Mouse (Mus musculus): ENCODE results near the gene Lgals3. TPM values are rescaled to one million over a fixed set of nuclear protein-coding genes. Genes with fewer than 3 reads are reported as not detected.

The Lgals3 gene
- polyA plus RNA-seq, 1 experiment from 2014 or later = 273 TPM

GRCm38 (mm10) chr14:47386125-47386524 lies 18.6 kb downstream of the Lgals3 start:
- ATAC-seq = peak; percentile 95
- TF ChIP-seq CTCF (IDR thresholded peaks at IDR 0.05; ENCODE audit: low read depth) = no peak
- H3K27me3 ChIP-seq (replicated peaks; ENCODE audit: control insufficient read depth, insufficient read depth, low read length) = no peaks in the 10 kb centered on the region
- peaks cover 34% of the 10 kb centered on the region for H3K36me3 ChIP-seq (ENCODE audit: control insufficient read depth, insufficient read depth)
- WGBS = 41% methylated on average over 11 of the region's 11 CpGs
- no peak overlapping the region for H3K4me3 ChIP-seq (ENCODE audit: low read depth, low read length)
- H3K4me1 ChIP-seq (replicated peaks; ENCODE audit: control insufficient read depth, insufficient read depth, low read length) = no peaks in the 10 kb centered on the region
- H3K4me2 ChIP-seq (replicated peaks; ENCODE audit: low read depth) = no peak overlapping the region; the same call in 1 of the 2 replicates
- H3K27ac ChIP-seq (ENCODE audit: low read depth, low read length) = peak overlapping the region; percentile 54; the same call in 1 of the 2 replicates
- H3K9me3 ChIP-seq (ENCODE audit: control insufficient read depth) = no peaks in the 10 kb centered on the region
- no peak overlapping the region for H3K9ac ChIP-seq (ENCODE audit: low read depth, low read length)

- Histone ChIP-seq H3K4me2 (replicated peaks; ENCODE audit: low read depth) (no peak overlapping the region), H3K27me3 (replicated peaks; ENCODE audit: control insufficient read depth, insufficient read depth, low read length) (no peaks in the 10 kb centered on the region), H3K9ac (ENCODE audit: low read depth, low read length) (no peak overlapping the region), H3K4me1 (replicated peaks; ENCODE audit: control insufficient read depth, insufficient read depth, low read length) (no peaks in the 10 kb centered on the region), H3K4me3 (ENCODE audit: low read depth, low read length) (no peak overlapping the region), H3K36me3 (ENCODE audit: control insufficient read depth, insufficient read depth) (peaks cover 57% of the 10 kb centered on the region), H3K27ac (ENCODE audit: low read depth, low read length) (no peak overlapping the region), H3K9me3 (ENCODE audit: control insufficient read depth) (no peaks in the 10 kb centered on the region)
- no peak for TF ChIP-seq CTCF (IDR thresholded peaks at IDR 0.05; ENCODE audit: low read depth)
- 93% methylated on average over 10 of the region's 10 CpGs for WGBS
- no peak for ATAC-seq
Measured at GRCm38 (mm10) chr14:47393354-47394094, 26.0 kb downstream of the Lgals3 start.

- WGBS = 97% methylated on average over 6 of the region's 6 CpGs
- no peaks in the 10 kb centered on the region for H3K9me3 ChIP-seq (ENCODE audit: control insufficient read depth)
Measured at GRCm38 (mm10) chr14:47395007-47395406, 27.5 kb downstream of the Lgals3 start.

GRCm38 (mm10) chr14:47395462-47396026 lies 28.0 kb downstream of the Lgals3 start:
- Histone ChIP-seq H3K9ac (ENCODE audit: low read depth, low read length) (no peak overlapping the region), H3K4me2 (replicated peaks; ENCODE audit: low read depth) (no peak overlapping the region), H3K4me3 (ENCODE audit: low read depth, low read length) (no peak overlapping the region), H3K4me1 (replicated peaks; ENCODE audit: control insufficient read depth, insufficient read depth, low read length) (no peaks in the 10 kb centered on the region), H3K27ac (ENCODE audit: low read depth, low read length) (no peak overlapping the region), H3K27me3 (replicated peaks; ENCODE audit: control insufficient read depth, insufficient read depth, low read length) (no peaks in the 10 kb centered on the region), H3K36me3 (ENCODE audit: control insufficient read depth, insufficient read depth) (peaks cover 61% of the 10 kb centered on the region), H3K9me3 (ENCODE audit: control insufficient read depth) (no peaks in the 10 kb centered on the region)
- 91% methylated on average over 15 of the region's 15 CpGs for WGBS
- ATAC-seq = no peak
- no peak for TF ChIP-seq CTCF (IDR thresholded peaks at IDR 0.05; ENCODE audit: low read depth)

More at GRCm38 (mm10) chr14:47395007-47395406, 27.5 kb downstream of the Lgals3 start:
- Histone ChIP-seq H3K4me3 (ENCODE audit: low read depth, low read length) (no peak overlapping the region), H3K4me2 (replicated peaks; ENCODE audit: low read depth) (no peak overlapping the region), H3K9ac (ENCODE audit: low read depth, low read length) (no peak overlapping the region), H3K27ac (ENCODE audit: low read depth, low read length) (no peak overlapping the region), H3K36me3 (ENCODE audit: control insufficient read depth, insufficient read depth) (peaks cover 61% of the 10 kb centered on the region), H3K27me3 (replicated peaks; ENCODE audit: control insufficient read depth, insufficient read depth, low read length) (no peaks in the 10 kb centered on the region), H3K4me1 (replicated peaks; ENCODE audit: control insufficient read depth, insufficient read depth, low read length) (no peaks in the 10 kb centered on the region)
- ATAC-seq = no peak
- TF ChIP-seq CTCF (IDR thresholded peaks at IDR 0.05; ENCODE audit: low read depth) = no peak

GRCm38 (mm10) chr14:47396165-47396652 lies 28.7 kb downstream of the Lgals3 start:
- Histone ChIP-seq H3K9ac (ENCODE audit: low read depth, low read length) (no peak overlapping the region), H3K36me3 (ENCODE audit: control insufficient read depth, insufficient read depth) (peaks cover 57% of the 10 kb centered on the region)
- peak; percentile 34; the same call in 1 of the 2 replicates for ATAC-seq

GRCm38 (mm10) chr14:47402735-47403134 lies 35.2 kb downstream of the Lgals3 start:
- 88% methylated on average over 8 of the region's 8 CpGs for WGBS
- Histone ChIP-seq H3K9ac (ENCODE audit: low read depth, low read length) (no peak overlapping the region), H3K9me3 (ENCODE audit: control insufficient read depth) (no peaks in the 10 kb centered on the region), H3K36me3 (ENCODE audit: control insufficient read depth, insufficient read depth) (peaks cover 44% of the 10 kb centered on the region), H3K4me2 (replicated peaks; ENCODE audit: low read depth) (no peak overlapping the region), H3K27ac (ENCODE audit: low read depth, low read length) (no peak overlapping the region), H3K4me1 (replicated peaks; ENCODE audit: control insufficient read depth, insufficient read depth, low read length) (no peaks in the 10 kb centered on the region), H3K27me3 (replicated peaks; ENCODE audit: control insufficient read depth, insufficient read depth, low read length) (no peaks in the 10 kb centered on the region), H3K4me3 (ENCODE audit: low read depth, low read length) (no peak overlapping the region)
- no peak for TF ChIP-seq CTCF (IDR thresholded peaks at IDR 0.05; ENCODE audit: low read depth)
- ATAC-seq = no peak

More at GRCm38 (mm10) chr14:47396165-47396652, 28.7 kb downstream of the Lgals3 start:
- Histone ChIP-seq H3K4me1 (replicated peaks; ENCODE audit: control insufficient read depth, insufficient read depth, low read length) (no peaks in the 10 kb centered on the region), H3K4me2 (replicated peaks; ENCODE audit: low read depth) (no peak overlapping the region), H3K27ac (ENCODE audit: low read depth, low read length) (no peak overlapping the region), H3K27me3 (replicated peaks; ENCODE audit: control insufficient read depth, insufficient read depth, low read length) (no peaks in the 10 kb centered on the region), H3K9me3 (ENCODE audit: control insufficient read depth) (no peaks in the 10 kb centered on the region), H3K4me3 (ENCODE audit: low read depth, low read length) (no peak overlapping the region)
- WGBS = 64% methylated on average over 5 of the region's 5 CpGs
- peak; percentile 76 for TF ChIP-seq CTCF (IDR thresholded peaks at IDR 0.05; ENCODE audit: low read depth)

Data from intestine, postnatal 0 days (tissue).